In genomic region chr13:47999399-47999798, GRCm38 (mm10) we compare ENCODE assay signal across 26 mouse cellular contexts.
A peak's percentile ranks its signal among the peaks of the same experiment; 100 is the strongest.
DNase-seq lines count a peak whose midpoint lies in the region; ATAC-seq and TF ChIP-seq lines count a peak whose summit lies in the region.
"Had no signal": no experiment of that assay in that cellular context is flagged by ENCODE, and none has a peak within 500 bp of the region (broad histone marks: within the 10 kb centered on the region; RNA-seq: fewer than 3 reads in every experiment).

No protein-coding gene starts in this region.

- peaks cover 14% of the 10 kb centered on the region for H3K4me1 ChIP-seq in forebrain, embryonic 12.5 days
- peaks cover 16% of the 10 kb centered on the region for H3K4me1 ChIP-seq in forebrain, embryonic 10.5 days
- H3K4me1 ChIP-seq in midbrain, embryonic 12.5 days: peaks cover 7% of the 10 kb centered on the region; the same call in 1 of the 2 replicates
- H3K4me1 ChIP-seq in midbrain, embryonic 11.5 days (ENCODE audit: control insufficient read depth, insufficient read depth, low read length): 0 out of 2 replicates have a peak, but pooled peaks cover 3% of the 10 kb centered on the region
- H3K4me1 ChIP-seq in forebrain, postnatal 0 days (ENCODE audit: insufficient read depth): no peaks in the 10 kb centered on the region
- H3K4me1 ChIP-seq in midbrain, postnatal 0 days (ENCODE audit: insufficient read depth, low read length): no peaks in the 10 kb centered on the region
- H3K4me1 ChIP-seq: embryonic facial prominence, embryonic 12.5 days; intestine, embryonic 15.5 days; liver, embryonic 15.5 days; lung, embryonic 15.5 days; megakaryocyte, embryonic 14.5 days; neural tube, embryonic 13.5 days had no signal

- no peaks in the 10 kb centered on the region for H3K9me3 ChIP-seq in forebrain, embryonic 12.5 days
- H3K9me3 ChIP-seq in forebrain, embryonic 10.5 days: no peaks in the 10 kb centered on the region
- H3K9me3 ChIP-seq in midbrain, embryonic 12.5 days: no peaks in the 10 kb centered on the region
- no peaks in the 10 kb centered on the region for H3K9me3 ChIP-seq in midbrain, embryonic 11.5 days (ENCODE audit: control insufficient read depth, low read length)
- H3K9me3 ChIP-seq in forebrain, postnatal 0 days (ENCODE audit: low read length): no peaks in the 10 kb centered on the region
- no peaks in the 10 kb centered on the region for H3K9me3 ChIP-seq in midbrain, postnatal 0 days (ENCODE audit: low read length)
- H3K9me3 ChIP-seq: embryonic facial prominence, embryonic 12.5 days; intestine, embryonic 15.5 days; liver, embryonic 15.5 days; lung, embryonic 15.5 days; neural tube, embryonic 13.5 days had no signal

- H3K9ac ChIP-seq in forebrain, embryonic 12.5 days: no peak overlapping the region
- H3K9ac ChIP-seq in midbrain, embryonic 12.5 days (replicated peaks): no peak overlapping the region
- no peak overlapping the region for H3K9ac ChIP-seq in midbrain, embryonic 11.5 days (ENCODE audit: low read length)
- no peak overlapping the region for H3K9ac ChIP-seq in forebrain, postnatal 0 days
- H3K9ac ChIP-seq in midbrain, postnatal 0 days (replicated peaks; ENCODE audit: low read length, poor library complexity, severe bottlenecking): no peak overlapping the region
- H3K9ac ChIP-seq: embryonic facial prominence, embryonic 12.5 days; intestine, embryonic 15.5 days; liver, embryonic 15.5 days; lung, embryonic 15.5 days; neural tube, embryonic 13.5 days had no signal

- H3K27me3 ChIP-seq in forebrain, embryonic 12.5 days: no peaks in the 10 kb centered on the region
- H3K27me3 ChIP-seq in forebrain, embryonic 10.5 days (ENCODE audit: poor library complexity, severe bottlenecking): no peaks in the 10 kb centered on the region
- 0 out of 2 replicates have a peak, but pooled peaks cover 3% of the 10 kb centered on the region for H3K27me3 ChIP-seq in midbrain, embryonic 12.5 days
- no peaks in the 10 kb centered on the region for H3K27me3 ChIP-seq in midbrain, embryonic 11.5 days (ENCODE audit: control insufficient read depth, insufficient read depth, low read length)
- H3K27me3 ChIP-seq in forebrain, postnatal 0 days (ENCODE audit: insufficient read depth, low read length): no peaks in the 10 kb centered on the region
- 0 out of 2 replicates have a peak, but pooled peaks cover 3% of the 10 kb centered on the region for H3K27me3 ChIP-seq in midbrain, postnatal 0 days (ENCODE audit: insufficient read depth, low read length)
- H3K27me3 ChIP-seq: embryonic facial prominence, embryonic 12.5 days; intestine, embryonic 15.5 days; liver, embryonic 15.5 days; lung, embryonic 15.5 days; megakaryocyte, embryonic 14.5 days; neural tube, embryonic 13.5 days had no signal

- no peaks in the 10 kb centered on the region for H3K36me3 ChIP-seq in forebrain, embryonic 12.5 days (replicated peaks)
- no peaks in the 10 kb centered on the region for H3K36me3 ChIP-seq in forebrain, embryonic 10.5 days (replicated peaks)
- no peaks in the 10 kb centered on the region for H3K36me3 ChIP-seq in midbrain, embryonic 12.5 days
- H3K36me3 ChIP-seq in midbrain, embryonic 11.5 days (ENCODE audit: control insufficient read depth, insufficient read depth, low read length): no peaks in the 10 kb centered on the region
- no peaks in the 10 kb centered on the region for H3K36me3 ChIP-seq in forebrain, postnatal 0 days (ENCODE audit: insufficient read depth)
- no peaks in the 10 kb centered on the region for H3K36me3 ChIP-seq in midbrain, postnatal 0 days (ENCODE audit: insufficient read depth, low read length)
- H3K36me3 ChIP-seq: embryonic facial prominence, embryonic 12.5 days; intestine, embryonic 15.5 days; liver, embryonic 15.5 days; lung, embryonic 15.5 days; neural tube, embryonic 13.5 days had no signal

- ATAC-seq in forebrain, embryonic 12.5 days (ENCODE audit: low FRiP score): no peak; the same call in 1 of the 2 replicates
- 0 out of 2 replicates have a peak, but pooled peaks have one; percentile 58 for ATAC-seq in midbrain, embryonic 12.5 days (ENCODE audit: low FRiP score, low read depth)
- no peak for ATAC-seq in midbrain, embryonic 11.5 days (ENCODE audit: low FRiP score)
- ATAC-seq in forebrain, postnatal 0 days: peak; percentile 36; the same call in 1 of the 2 replicates
- ATAC-seq in midbrain, postnatal 0 days (ENCODE audit: low FRiP score): no peak
- ATAC-seq: CD4-positive, CD25-positive, alpha-beta regulatory T cell, adult 4 months; intestine, embryonic 15.5 days had no signal

- no peak for TF ChIP-seq CTCF in forebrain, postnatal 0 days (IDR thresholded peaks at IDR 0.05; ENCODE audit: low read depth)
- TF ChIP-seq CTCF in midbrain, postnatal 0 days (IDR thresholded peaks at IDR 0.05): no peak

- 51% methylated on average over 4 of the region's 4 CpGs for WGBS in forebrain, embryonic 12.5 days
- 73% methylated on average over 4 of the region's 4 CpGs for whole genome bisulfite sequencing in forebrain, embryonic 10.5 days
- 57% methylated on average over 4 of the region's 4 CpGs for WGBS in midbrain, embryonic 12.5 days
- 60% methylated on average over 4 of the region's 4 CpGs for WGBS in midbrain, embryonic 11.5 days
- 34% methylated on average over 4 of the region's 4 CpGs for WGBS in forebrain, postnatal 0 days
- 42% methylated on average over 4 of the region's 4 CpGs for WGBS in midbrain, postnatal 0 days

- no peak for DNase-seq in forebrain, embryonic 10.5 days (ENCODE audit: extremely low spot score, low spot score)
- DNase-seq in midbrain, embryonic 11.5 days (ENCODE audit: low spot score, missing footprints): no peak
- peak; percentile 10 for DNase-seq in forebrain, postnatal 0 days
- peak; percentile 30 for DNase-seq in midbrain, postnatal 0 days (ENCODE audit: low spot score)
- DNase-seq in layer of hippocampus, postnatal 14 days (ENCODE audit: low spot score in 2 of 2): no peak
- no peak for DNase-seq in heart, adult 9 months (ENCODE audit: low spot score in 2 of 2)
- DNase-seq: adrenal gland, postnatal 14 days; cerebellum, postnatal 25 days; gastrocnemius, adult 2 months; heart, postnatal 4 days; kidney, postnatal 25 days; liver; lung, postnatal 36 days; right cerebral cortex, adult 18-20 months; right cerebral cortex, postnatal 4 days; thymus, postnatal 25 days had no signal

- no peak overlapping the region for H3K4me2 ChIP-seq in forebrain, embryonic 12.5 days
- H3K4me2 ChIP-seq in midbrain, embryonic 12.5 days (replicated peaks): no peak overlapping the region
- H3K4me2 ChIP-seq in midbrain, embryonic 11.5 days: no peak overlapping the region
- no peak overlapping the region for H3K4me2 ChIP-seq in forebrain, postnatal 0 days (ENCODE audit: low read depth)
- no peak overlapping the region for H3K4me2 ChIP-seq in midbrain, postnatal 0 days (ENCODE audit: low read depth, low read length, poor library complexity, severe bottlenecking)
- H3K4me2 ChIP-seq: embryonic facial prominence, embryonic 12.5 days; intestine, embryonic 15.5 days; liver, embryonic 15.5 days; lung, embryonic 15.5 days; neural tube, embryonic 13.5 days had no signal

- no peak overlapping the region for H3K4me3 ChIP-seq in forebrain, embryonic 12.5 days (replicated peaks)
- H3K4me3 ChIP-seq in forebrain, embryonic 10.5 days: no peak overlapping the region
- no peak overlapping the region for H3K4me3 ChIP-seq in midbrain, embryonic 12.5 days
- no peak overlapping the region for H3K4me3 ChIP-seq in midbrain, embryonic 11.5 days (ENCODE audit: low read depth, low read length)
- H3K4me3 ChIP-seq in forebrain, postnatal 0 days (ENCODE audit: low read depth, low read length): no peak overlapping the region
- H3K4me3 ChIP-seq in midbrain, postnatal 0 days (ENCODE audit: low read depth, low read length): no peak overlapping the region
- H3K4me3 ChIP-seq: embryonic facial prominence, embryonic 12.5 days; gastrocnemius, adult 2 months; intestine, embryonic 15.5 days; left cerebral cortex, adult 2 months; liver, embryonic 15.5 days; lung, embryonic 15.5 days; megakaryocyte, embryonic 14.5 days; neural tube, embryonic 13.5 days had no signal

- 0 out of 2 replicates have a peak overlapping the region, but pooled peaks have one; percentile 42 for H3K27ac ChIP-seq in forebrain, embryonic 12.5 days
- no peak overlapping the region for H3K27ac ChIP-seq in forebrain, embryonic 10.5 days
- no peak overlapping the region for H3K27ac ChIP-seq in midbrain, embryonic 12.5 days (replicated peaks)
- H3K27ac ChIP-seq in midbrain, embryonic 11.5 days (ENCODE audit: low read depth, low read length): no peak overlapping the region
- H3K27ac ChIP-seq in forebrain, postnatal 0 days (ENCODE audit: low read depth, low read length): no peak overlapping the region
- H3K27ac ChIP-seq in midbrain, postnatal 0 days (ENCODE audit: low read depth, low read length): no peak overlapping the region
- H3K27ac ChIP-seq: embryonic facial prominence, embryonic 12.5 days; gastrocnemius, adult 2 months; intestine, embryonic 15.5 days; left cerebral cortex, adult 2 months; liver, embryonic 15.5 days; lung, embryonic 15.5 days; neural tube, embryonic 13.5 days had no signal

Comparison
In these comparisons a context has a peak if more than half of its experiments do, and no peak if none do; other contexts are left out.
1. ATAC-seq: peak in midbrain, embryonic 12.5 days (single experiment) and forebrain, postnatal 0 days (single experiment); none in forebrain, embryonic 12.5 days (single experiment), midbrain, embryonic 11.5 days (single experiment) and midbrain, postnatal 0 days (single experiment).
2. DNase-seq: peak in forebrain, postnatal 0 days (single experiment) and midbrain, postnatal 0 days (single experiment); none in forebrain, embryonic 10.5 days (single experiment), midbrain, embryonic 11.5 days (single experiment), layer of hippocampus, postnatal 14 days (0 of 2) and heart, adult 9 months (0 of 2).